Mouse (Mus musculus) embryo, embryonic 11 days (tissue): Measurements from ENCODE around the gene Cnih2.
"Not testable (repeated sequence)": the region's sequence is repeated elsewhere in the genome, so short reads cannot be mapped to it uniquely, and the experiment has no call there.

Source experiments
- DNase-seq: peaks from one replicate; pipeline ENCODE4 v3.0.0-alpha.2; 2015

The Cnih2 gene

DNA sequence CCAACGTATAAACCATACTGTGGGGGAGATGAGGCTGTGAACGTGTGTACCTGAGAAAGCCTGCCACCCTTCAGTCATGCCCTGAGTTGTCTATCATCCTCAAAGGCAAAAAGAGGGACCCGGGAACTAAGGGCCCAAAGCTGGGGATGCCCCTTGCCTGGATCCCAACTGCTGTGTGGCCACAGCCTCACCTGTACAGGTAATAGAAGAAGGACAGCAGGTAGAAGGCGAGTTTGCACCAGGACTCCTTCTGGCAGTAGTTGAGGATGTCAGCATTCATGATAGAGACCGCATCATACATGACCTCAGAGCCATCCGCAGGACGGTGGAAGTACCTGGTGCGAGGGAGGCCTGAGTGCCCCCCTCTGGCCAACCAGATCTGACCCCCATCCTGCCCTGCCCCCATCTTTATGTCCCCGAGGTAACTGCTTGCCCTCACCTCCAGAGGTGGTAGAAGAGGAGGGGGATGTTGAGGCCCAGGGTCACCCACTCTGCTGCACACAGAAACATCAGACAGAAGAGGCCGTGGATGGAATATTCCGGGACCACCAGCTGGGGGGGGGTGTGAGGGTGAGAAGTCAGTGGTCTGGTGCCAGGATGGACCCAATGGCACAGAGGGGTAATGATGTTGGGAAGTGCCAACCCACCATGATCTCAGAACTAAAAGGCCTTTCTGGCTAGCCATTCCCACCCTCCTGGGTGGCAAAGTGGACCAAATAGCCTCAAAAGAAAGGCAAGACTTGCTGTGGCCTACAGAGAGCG is 4.7 kb downstream of the Cnih2 start:
- DNase-seq = no peak

DNA sequence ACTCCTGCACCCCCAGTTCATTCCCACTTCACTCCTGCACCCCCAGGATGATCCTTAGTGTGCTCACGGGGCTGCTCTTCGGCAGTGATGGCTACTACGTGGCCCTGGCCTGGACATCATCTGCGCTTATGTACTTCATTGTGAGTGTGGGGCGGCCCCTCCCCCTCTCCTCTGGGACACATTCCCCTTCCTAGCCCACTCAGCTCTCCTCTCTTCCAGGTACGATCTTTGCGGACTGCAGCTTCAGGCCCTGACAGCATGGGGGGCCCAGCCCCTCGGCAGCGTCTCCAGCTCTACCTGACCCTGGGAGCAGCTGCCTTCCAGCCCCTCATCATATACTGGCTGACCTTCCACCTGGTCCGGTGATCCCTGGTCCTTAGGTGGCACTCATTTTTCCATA is 6.2 kb downstream of the Cnih2 start:
- DNase-seq = no peak

DNA sequence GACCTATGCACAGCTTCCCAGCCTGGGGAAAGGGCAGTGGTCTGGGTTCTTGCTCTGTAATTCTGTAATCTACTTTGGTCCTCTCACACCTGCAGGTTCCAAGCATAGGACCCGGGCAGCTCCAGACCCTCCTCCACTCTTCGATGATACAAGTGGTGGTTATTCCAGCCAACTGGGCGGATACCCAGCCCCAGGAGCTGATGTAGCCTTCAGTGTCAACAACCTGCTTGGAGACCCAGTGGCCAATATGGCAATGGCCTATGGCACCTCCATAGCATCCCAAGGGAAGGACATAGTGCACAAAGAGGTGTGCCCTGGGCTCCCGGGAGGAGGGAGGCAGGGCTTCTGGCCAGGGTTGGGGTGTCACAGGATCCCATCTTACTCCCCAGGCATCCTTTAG is 9.0 kb downstream of the Cnih2 start:
- no peak for DNase-seq

DNA sequence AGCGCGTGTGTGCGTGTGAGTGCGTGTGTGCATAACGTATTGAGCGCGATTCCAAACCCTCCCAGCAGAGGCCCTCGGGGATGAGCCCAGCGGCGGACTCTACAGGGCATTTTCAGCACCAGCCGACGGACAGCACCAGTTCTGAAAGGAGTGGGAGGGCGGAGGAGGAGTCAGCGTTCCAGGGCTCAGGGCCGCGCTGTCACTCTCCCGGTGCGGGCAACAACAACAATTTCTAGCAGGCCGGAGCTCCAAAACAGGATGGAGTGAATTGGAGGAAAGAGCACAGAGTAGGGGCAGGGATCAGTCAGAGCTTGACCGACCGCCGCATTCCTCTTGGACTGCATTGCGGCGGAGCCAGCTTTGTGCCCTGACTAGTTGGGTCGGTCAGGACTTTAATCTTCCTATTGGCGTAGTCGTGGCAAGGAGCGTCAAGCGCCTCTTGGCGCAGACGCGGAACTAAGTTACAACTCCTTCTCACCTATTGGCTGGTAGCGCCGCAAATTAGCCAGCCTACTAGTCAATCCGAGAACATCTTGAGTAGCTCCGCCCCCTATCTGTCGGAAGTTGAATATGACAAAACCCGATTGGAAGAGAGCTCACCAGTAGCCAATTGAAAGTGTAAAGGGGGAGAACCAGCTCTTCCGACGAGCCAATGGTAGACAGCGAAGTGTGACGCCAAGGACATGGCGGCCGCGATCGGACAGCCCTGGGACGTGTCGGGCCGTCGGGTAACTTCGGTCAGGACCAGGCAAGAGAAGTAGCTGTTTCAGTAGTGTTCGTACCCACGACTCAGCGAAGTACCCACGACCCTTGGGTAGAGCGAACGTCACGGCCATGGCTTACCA is 10.2 kb downstream of the Cnih2 start, which contains the start of gene Yif1a:
TSS of gene Yif1a (plus strand) at position 655 of the 845 bp plus-strand sequence.
- peak; percentile 98 for DNase-seq

DNA sequence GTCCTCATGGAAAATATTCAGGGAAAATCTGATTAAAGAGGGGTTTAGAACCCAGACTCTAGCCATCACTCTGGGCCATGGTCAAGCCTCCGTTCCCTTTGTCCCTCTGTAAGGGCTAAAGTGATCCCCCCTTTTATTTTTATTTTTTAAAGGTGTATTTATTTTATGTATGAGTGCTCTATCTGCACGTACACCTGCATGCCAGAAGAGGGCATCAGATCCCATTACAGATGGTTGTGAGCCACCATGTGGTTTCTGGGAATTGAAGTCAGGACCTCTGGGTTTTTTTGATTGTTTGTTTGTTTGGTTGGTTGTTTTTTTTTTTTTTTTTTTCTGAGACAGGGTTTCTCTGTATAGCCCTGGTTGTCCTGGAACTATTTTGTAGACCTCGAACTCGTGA is 11.8 kb downstream of the Cnih2 start:
- not testable (repeated sequence) for DNase-seq

DNA sequence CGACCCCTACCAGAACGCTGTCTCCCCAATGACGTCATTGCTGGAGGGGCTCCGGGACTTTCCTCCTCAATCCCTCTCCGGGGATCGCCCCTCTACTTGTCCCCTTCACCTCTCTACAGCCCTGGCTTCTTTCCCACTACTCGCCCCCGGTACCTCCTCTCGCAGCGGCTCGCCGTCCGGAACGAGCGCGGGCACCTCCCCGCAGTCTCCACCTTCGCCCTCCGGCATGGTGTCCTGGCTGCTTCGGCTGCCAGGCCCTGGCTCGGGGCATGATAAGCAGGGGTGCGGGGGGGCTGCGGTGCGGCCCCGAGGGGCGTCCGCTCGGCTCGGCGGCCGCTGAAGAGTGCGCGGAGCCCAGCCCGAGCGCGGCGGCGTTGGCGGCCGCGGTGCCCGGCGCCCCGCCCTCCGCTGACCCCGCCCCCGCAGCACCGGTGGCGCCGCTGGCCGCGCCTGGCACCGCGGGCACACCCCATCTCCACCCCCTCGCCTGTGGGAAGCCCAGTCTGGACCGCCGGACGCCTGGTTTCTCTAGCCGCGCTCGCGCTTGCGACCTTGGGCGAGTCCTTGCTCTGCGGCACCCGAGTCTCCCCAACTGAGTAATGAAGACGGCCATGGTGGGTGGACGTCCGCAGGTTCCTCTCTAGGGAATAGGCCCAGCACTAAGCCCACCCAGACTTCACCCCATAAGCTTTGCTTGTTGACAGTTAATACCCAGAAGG is 13.0 kb downstream of the Cnih2 start, which contains the start of gene Tmem151a:
TSS of gene Tmem151a (minus strand) at position 387 of the 719 bp plus-strand sequence.
- no peak for DNase-seq

DNA sequence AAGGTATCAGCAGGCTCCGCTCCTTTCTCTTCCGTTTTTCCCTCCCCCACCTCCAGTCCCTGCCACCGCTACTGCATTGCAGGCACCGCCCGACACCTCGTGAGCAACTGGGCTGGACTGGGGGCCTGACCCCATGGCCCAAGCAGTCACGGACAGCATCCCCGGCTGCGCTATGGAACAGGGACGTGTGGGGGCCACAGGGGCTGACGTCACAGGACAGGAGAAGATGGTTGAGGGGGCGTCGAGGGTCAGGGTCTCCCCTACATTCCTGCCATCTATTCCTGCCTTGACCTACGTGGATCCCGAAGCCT is 13.5 kb downstream of the Cnih2 start:
- DNase-seq = no peak

DNA sequence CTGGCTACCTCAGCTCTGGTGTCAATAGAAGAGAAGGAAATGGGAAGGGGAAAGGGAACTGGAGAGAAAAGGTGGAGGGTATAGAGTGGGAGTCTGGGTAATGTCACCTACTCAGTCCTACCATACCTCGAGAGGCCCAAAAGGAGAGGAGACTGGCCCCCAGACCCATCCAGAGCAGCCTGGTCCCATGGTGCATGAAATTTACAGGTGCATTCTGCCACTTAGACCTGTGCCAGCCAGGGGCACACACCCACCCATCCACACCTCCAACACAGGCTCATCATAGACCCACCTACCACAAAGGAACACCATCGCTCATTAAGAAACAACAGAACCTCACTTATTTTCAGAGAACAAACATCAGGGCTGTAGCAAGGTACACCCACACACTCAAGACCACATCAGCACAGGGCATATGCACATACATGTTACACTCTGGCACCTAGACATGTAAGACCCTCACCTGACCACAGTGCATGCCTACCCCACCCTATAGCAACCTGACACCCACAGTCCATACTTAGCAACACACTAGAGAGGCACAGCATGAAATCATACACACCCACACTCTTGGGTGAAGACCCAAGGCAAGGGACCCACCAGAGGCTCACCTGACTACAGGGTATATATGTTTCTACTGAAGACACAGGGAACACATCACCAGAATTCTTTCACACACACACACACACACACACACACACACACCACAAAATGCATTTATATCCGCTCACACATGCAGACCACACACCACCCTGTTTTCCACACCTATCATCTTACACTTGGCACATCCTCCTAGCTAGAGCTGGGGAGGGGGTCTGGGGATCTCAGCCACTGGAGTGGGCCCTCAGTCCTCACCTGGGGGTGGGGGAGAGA is 14.1 kb downstream of the Cnih2 start:
- no peak for DNase-seq

DNA sequence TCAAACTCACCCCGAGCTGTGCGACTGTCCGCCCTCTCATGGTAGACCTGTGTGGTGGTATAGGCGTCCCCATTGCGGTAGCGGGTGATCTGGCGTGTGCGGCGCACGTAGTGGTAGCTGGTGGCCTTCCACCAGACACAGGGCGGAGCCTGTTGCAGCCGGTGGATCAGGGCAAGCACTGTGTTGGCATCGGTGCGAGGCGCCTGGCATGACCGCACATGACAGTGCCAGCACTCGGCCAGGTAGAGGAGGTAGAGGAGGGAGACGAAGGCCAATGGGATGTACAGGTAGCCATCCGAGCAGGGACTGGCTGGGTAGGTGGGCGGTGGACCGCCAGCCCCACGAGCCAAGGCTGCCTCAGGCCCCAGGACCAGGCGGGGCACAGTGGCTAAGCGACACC is 15.7 kb downstream of the Cnih2 start:
- no peak for DNase-seq

DNA sequence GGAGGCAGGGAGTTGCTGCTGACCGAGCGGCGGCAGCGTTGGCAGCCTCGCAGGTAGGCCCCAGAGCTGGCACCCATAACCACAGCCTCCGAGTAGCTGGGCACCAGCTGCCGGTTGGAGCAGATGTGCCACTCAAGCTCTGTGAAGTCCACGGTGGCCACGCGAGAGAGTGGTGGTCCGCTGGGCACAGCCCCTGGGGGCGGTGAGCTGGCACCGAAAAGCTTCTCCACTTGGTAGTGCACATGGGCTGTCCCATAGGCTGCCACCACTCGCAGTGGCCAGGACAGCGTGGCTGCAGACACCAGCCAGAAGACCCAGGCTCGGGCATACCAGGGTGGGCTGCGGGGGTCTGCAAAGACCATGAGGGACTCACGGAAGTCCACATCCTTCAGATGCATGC is 16.3 kb downstream of the Cnih2 start:
- DNase-seq = no peak

DNA sequence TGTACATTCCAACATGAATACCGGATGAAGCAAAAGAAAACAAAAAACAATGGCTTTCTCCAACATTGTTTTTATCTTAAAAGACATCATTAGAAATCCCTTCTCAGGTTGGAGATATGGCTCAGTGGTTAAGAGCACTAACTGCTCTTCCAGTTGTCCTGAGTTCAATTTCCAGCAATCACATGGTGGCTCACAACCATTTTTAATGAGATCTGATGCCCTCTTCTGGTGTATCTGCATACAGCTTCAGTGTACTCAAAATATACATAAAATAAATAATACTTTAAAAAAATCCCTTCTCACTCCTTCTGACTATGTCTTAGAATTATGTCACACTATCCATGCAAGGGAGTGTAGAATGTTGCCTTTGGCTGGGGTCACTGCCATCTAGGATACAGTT is 19.0 kb downstream of the Cnih2 start:
- DNase-seq = no peak

DNA sequence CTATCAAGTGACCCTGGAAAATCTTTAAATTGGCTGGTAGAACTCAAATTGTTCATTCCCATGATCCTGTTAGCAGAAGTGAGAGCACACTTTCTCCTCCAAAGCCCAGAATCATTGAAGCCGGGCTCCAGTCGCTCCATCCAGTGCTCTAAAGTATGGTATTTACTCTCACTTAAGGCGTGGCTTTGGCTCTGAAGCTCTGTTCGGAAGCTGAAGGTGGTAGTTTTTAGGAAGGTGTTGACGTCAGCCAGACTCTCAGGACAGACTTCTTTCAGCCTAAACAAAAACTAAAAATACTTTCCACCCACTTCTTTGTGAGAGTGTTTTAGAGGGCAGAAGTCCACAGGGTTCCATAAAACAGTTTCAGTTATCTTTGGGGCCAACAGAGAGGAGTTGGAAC is 24.8 kb downstream of the Cnih2 start:
- DNase-seq = no peak

DNA sequence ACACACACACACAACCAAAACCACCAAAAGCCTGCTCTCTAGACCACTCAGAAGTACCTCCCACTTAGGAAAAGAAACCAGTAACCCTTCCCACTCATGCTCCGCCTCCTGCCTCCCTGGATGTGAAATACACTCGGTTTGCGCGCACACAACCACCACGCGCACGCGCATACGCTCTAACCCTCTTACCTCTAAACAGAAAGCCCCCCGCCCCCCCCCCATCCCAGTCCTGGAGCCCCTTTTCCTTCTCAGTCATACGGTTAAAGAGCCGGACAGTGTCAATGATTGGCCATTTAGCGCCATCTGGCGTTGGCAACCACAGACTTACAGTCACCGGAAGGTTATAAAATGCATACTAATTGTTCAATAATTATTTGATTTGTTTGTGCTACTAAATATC is 25.3 kb downstream of the Cnih2 start:
- peak; percentile 91 for DNase-seq

DNA sequence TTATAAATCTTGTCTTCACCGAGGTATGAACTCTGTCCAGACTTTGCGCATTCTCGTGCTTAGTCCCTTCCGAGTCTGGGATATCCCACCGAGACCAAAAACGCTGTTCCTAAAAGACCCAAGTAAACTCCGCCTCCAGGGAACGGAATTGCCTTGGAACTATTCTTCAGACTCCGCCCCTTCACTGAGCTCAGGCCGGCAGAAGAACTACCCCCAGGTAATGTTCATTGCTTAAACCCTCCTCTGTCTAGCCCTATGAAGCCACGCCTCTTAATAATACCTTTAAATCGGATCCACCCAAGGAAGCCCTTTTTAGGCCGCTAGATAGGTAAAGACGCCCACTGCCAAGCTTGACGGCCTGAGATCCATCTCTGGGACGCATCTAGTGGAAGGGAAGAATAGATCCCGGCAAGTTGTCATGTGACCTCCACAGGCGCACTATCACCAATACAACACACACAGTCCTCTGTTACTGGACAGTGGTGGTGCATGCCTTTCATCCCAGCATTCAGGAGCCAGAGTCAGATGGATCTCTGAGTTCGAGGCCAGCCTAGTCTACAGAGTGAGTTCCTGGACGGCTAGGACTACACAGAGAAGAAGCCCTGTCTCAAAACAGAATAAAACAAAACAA is 25.8 kb downstream of the Cnih2 start:
- DNase-seq = peak; percentile 86

DNA sequence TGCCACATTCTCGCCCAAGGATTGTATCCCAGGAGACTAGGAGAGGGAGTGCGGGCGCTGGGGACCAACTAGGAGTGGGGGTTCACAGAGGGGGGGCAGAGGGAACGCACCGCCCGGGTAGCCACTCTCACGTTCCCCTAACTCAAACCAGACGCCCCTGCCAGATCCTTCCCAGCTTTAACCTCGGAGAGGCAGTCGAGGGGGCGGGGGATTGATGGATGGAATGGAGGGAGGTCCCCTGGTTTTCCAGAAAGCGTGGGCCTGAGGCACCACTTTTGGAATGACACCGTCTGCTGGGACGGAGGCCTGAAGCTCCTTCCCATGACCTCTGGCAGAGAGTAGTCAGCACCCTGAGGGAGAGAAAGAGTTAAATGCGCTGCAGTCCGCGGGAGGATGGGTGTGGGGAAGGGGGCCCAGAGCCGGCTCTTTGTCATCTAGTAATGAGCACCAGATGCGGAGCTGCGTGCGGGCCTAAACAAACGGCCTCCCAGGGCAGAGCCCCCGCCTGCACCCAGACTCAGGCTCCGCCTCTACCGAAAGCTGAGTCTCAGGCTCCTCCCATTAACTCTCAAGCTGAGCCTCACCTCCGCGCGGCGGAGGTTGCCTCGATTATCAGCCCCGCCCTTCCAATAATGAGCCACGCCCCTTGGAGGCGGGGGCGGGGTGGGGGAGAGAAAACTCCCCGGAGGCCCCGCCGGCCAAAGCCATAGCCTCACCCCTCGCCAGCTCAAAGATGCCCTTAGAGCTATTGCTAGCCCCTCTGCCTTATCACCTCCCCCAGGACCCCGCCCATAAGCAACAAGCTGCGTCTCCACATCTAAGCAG is 26.6 kb downstream of the Cnih2 start:
- peak; percentile 97 for DNase-seq

DNA sequence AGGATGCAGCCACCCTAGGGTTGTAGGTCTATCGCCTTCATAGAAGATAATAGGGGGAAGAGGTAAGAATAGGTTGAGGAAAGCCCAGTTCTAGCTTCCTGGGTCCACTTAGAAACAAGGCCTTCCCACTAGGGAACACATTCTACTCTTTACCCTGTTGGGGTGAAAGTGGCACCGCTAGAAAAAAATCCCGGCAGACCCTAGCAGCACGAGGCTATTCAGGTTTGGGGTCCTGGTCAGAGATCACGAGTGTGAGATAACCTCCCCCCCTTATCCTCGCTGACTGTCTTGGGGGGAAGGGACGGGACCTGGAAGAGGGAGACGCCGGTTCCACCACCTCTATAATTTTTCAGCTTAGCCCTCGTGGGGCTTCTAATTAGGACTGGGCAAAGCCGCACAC is 27.2 kb downstream of the Cnih2 start:
- no peak for DNase-seq

DNA sequence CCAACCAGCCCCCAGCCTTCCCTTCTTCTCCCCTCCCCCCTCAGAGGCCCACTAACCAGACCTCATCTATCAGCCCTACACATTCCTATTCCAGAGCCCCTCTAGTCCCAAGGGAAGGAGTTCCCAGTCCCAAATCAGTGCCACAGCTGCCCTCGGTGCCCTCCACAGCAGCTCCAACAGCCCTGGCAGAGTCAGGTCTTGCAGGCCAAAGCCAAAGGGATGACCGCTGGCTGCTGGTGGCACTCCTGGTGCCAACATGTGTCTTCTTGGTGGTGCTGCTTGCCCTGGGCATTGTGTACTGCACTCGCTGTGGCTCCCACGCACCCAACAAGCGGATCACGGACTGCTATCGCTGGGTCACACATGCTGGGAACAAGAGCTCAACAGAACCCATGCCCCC is 28.3 kb downstream of the Cnih2 start:
- DNase-seq = no peak

DNA sequence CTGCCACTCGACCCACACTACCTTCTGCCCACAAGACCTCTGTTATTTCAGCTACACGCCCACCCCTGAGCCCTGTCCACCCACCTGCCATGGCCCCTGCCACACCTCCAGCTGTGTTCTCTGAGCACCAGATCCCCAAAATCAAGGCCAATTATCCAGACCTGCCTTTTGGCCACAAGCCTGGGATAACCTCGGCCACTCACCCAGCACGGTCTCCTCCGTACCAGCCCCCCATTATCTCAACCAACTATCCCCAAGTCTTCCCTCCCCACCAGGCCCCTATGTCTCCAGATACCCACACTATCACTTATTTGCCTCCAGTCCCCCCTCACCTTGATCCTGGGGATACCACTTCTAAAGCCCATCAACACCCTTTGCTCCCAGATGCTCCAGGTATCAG is 28.8 kb downstream of the Cnih2 start:
- DNase-seq = no peak

DNA sequence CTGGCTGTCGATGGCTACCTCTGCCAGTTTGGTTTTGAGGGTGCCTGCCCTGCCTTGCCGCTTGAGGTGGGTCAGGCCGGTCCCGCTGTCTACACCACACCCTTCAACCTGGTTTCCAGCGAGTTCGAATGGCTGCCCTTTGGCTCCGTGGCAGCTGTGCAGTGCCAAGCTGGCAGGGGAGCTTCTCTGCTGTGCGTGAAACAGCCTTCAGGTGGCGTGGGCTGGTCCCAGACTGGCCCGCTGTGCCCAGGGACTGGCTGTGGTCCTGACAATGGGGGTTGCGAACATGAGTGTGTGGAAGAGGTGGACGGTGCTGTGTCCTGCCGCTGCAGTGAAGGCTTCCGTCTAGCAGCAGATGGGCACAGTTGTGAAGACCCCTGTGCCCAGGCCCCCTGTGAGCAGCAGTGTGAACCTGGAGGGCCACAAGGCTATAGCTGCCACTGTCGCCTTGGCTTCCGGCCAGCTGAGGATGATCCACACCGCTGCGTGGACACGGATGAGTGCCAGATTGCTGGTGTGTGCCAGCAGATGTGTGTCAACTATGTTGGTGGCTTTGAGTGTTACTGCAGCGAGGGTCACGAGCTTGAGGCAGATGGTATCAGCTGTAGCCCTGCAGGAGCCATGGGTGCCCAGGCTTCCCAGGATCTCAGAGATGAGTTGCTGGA is 29.6 kb downstream of the Cnih2 start:
- peak; percentile 12 for DNase-seq

DNA sequence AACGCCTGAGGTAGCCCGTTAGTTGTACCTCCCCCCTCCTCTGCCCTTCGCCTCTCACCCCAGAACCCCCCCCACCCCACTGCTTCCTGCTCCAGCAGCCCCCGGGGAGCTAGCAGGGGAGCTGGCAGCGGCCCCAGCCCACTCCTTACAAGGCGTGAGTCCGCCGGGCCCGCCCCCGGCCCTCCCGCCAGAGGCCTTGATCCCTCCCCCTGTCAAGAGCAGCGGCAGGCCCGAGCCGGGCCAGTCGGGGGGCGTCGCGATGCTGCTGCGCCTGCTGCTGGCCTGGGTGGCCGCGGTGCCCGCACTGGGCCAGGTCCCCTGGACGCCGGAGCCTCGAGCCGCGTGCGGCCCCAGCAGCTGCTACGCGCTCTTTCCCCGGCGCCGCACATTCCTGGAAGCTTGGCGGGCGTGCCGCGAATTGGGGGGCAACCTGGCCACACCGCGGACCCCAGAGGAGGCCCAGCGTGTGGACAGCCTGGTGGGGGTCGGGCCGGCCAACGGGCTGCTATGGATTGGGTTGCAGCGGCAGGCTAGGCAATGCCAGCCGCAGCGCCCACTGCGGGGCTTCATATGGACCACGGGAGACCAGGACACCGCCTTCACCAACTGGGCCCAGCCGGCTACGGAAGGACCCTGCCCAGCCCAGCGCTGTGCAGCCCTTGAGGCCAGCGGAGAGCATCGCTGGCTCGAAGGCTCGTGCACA is 30.3 kb downstream of the Cnih2 start, which contains the start of gene Cd248:
TSS of gene Cd248 (plus strand) at position 212 of the 703 bp plus-strand sequence.
- peak; percentile 89 for DNase-seq
